Mouse (Mus musculus) brain, embryonic 14.5 days (tissue): Measurements from ENCODE around the gene Vnn3.
A peak's percentile ranks its signal among the peaks of the same experiment; 100 is the strongest.

Source experiments
- CTCF ChIP-seq: fragments of 200-500 bp; IDR thresholded peaks from 2 replicates; pipeline ENCODE4 v1.5.1; 2012; ENCODE audit warnings: inconsistent platforms, mild to moderate bottlenecking, moderate library complexity, borderline replicate concordance; ENCODE audit not compliant: insufficient read depth, insufficient read length; ENCODE audit errors: extremely low read depth
- POLR2A ChIP-seq: fragments of 200-500 bp; IDR thresholded peaks from 2 replicates; pipeline ENCODE4 v1.6.1; 2012; ENCODE audit warnings: mild to moderate bottlenecking, inconsistent platforms, borderline replicate concordance; ENCODE audit not compliant: poor library complexity, insufficient read depth, insufficient read length, severe bottlenecking; ENCODE audit errors: extremely low read depth

GRCm38 (mm10) chr10:23811635-23812437 lies 39.4 kb upstream of the Vnn3 start:
- TF ChIP-seq CTCF (peak; percentile 72; the same call in 1 of the 2 replicates), POLR2A (no peak)
